Mouse (Mus musculus): ENCODE results near the gene Rab36.

GRCm38 (mm10) chr10:75063301-75063965, 26.6 kb downstream of the Rab36 start:
- TF ChIP-seq CTCF (IDR thresholded peaks at IDR 0.05; ENCODE audit: low read depth, low read length) (no peak), POLR2A (IDR thresholded peaks at IDR 0.05; ENCODE audit: borderline replicate concordance, low read depth, low read length) (no peak)

Measured in bone marrow macrophage, adult 2 months (primary cell).